Mouse (Mus musculus) cortical plate, adult 2 months (tissue): Measurements from ENCODE around the gene Btnl10.

Experiments
- CTCF ChIP-seq: fragments of 200-500 bp; IDR thresholded peaks from 2 replicates; pipeline ENCODE4 v1.5.1; 2011; ENCODE audit warnings: mild to moderate bottlenecking, control low read depth, low read length; ENCODE audit not compliant: insufficient read depth; ENCODE audit errors: extremely low read depth
- POLR2A ChIP-seq: fragments of 200-500 bp; IDR thresholded peaks from 2 replicates; pipeline ENCODE4 v1.6.1; 2011; ENCODE audit warnings: mild to moderate bottlenecking, low read length, control low read depth; ENCODE audit not compliant: insufficient read depth; ENCODE audit errors: extremely low read depth

DNA sequence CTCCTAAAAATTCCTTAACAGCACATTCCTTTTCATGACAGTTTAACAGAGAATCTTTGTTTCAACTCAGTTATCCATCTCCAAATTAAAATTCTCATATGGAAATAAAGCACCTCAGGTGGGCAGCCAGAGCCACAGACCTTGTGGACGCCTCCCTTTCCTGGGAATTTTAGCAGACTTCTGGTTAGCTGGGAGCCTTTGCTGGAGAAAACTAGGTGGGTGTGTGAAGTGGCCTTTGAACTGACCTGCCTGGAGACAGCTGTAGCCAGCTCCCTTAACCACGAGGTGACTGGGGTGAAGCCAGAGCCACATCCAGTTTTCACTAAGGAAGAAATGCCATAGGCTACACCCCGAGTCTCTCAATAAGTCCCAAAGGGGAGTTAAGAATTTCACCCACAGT lies 11.9 kb downstream of the Btnl10 start:
- TF ChIP-seq CTCF (no peak), POLR2A (no peak)
